Mouse (Mus musculus) neural tube, embryonic 10.5 days (tissue): ENCODE results near the gene Prr12.

Experiments used
- DNase-seq: peaks from one replicate; pipeline ENCODE4 v3.0.0-alpha.2; 2017; ENCODE audit warnings: low spot score; ENCODE audit errors: extremely low spot score

Gene Prr12

DNA sequence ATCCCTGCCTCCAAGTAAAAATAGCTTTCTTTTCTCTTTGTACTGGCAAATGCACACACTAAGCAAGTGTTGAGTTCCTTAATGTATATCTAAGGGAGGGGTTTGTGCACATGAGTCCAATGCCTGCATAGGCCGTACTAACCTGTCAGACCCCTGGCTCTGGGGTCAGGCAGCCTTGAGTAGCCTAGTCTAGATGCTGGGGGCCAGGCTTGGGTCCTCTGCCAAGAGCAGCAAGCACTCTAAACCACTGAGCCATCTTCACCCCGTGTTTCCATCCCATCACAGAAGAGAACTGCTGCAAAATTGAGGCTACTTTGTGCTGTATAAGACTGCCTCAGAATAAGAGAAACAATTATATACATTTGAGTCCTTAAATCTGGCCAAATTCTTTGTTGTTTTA is 25.1 kb upstream of the Prr12 start:
- no peak for DNase-seq

GRCm38 (mm10) chr7:45077322-45077721 is 24.6 kb upstream of the Prr12 start:
- DNase-seq = no peak

GRCm38 (mm10) chr7:45076501-45076900 is 23.8 kb upstream of the Prr12 start:
- no peak for DNase-seq

DNA sequence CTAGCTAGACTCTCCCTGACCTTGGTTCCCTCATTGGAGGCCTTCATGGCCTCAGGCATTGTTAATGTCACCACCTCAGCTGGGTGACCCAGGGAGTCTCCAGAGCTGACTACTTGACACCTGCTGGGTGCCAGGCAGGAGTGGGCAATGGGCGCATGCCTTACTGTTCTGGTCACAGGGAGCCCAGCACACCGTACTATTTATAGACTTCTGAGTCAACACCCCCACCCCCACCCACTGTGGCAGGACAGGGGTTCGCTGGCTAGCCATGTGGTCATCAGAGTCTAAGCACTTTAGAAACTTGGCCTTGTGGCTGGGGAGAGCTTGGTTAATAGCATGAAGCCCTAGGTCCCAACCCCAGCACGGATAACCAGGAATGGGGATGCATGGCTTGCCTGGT is 22.7 kb upstream of the Prr12 start:
- no peak for DNase-seq

- DNase-seq = no peak
These were observed 21.3 kb upstream of the Prr12 start for GRCm38 (mm10) chr7:45073949-45074348.

GRCm38 (mm10) chr7:45073171-45073707 is 20.6 kb upstream of the Prr12 start:
- no peak for DNase-seq

DNA sequence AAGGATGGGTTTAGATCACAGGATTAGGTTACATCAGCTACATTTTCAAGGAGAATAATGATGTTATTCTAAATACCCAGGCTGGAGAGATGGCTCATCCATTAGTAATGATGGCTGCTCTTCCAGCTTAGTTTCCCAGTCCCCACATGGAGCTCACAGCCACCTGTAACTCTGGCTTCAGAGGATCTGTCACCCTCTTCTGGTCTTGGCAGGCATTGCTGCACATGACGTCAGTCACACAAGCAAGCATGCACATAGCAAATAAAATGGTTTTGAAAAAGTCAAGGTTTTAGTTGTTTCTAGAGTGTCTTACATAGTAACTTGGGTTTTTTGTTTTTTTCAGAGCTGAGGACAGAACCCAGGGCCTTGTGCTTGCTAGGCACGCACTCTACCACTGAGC is 19.5 kb upstream of the Prr12 start:
- no peak for DNase-seq

GRCm38 (mm10) chr7:45069671-45070070 is 17.0 kb upstream of the Prr12 start:
- DNase-seq = no peak

- DNase-seq = peak; percentile 52
These were observed 15.3 kb upstream of the Prr12 start for GRCm38 (mm10) chr7:45068000-45068318.

DNA sequence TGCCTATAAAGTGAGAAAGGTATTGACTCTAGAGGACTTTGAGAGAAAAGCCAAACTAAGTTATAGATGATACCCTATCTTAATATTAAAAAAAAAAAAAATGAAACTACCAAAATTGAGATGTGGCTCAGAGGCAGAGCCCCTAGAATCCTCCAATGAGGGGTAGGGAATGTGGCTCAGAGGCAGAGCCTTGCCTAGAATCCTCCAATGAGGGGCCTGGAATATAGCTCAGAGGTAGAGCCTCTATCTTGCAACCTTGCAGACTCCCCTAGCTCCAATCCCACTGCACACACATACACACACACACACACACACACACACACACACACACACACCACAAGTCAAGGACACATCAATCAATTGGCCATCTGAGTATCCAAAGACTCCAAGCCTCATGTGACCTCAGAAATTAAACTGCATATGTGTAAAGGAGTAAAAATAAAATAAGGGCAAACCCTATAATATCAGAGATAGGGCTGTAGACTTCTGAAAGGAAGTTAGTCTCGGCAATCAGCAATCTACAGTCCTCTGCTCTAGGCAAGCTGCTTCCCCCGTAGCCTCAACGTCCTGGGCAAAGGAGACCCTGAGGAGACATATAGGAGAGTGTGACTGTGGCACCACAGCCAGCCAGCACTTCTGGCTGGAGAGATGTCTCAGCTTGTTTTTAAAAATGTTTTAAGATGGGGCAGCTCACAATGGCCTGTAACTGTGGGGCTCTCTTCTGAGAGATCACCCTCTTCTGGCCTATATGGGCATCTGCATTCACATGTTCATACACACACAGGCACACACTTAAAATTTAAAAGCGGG is 14.7 kb upstream of the Prr12 start:
- DNase-seq = no peak

GRCm38 (mm10) chr7:45062239-45062835 is 9.7 kb upstream of the Prr12 start, which contains the start of the genes Nosip and Prrg2:
TSS of gene Nosip (plus strand) at chr7:45062429.
TSS of gene Prrg2 (minus strand) at chr7:45062677.
- peak; percentile 97 for DNase-seq

DNA sequence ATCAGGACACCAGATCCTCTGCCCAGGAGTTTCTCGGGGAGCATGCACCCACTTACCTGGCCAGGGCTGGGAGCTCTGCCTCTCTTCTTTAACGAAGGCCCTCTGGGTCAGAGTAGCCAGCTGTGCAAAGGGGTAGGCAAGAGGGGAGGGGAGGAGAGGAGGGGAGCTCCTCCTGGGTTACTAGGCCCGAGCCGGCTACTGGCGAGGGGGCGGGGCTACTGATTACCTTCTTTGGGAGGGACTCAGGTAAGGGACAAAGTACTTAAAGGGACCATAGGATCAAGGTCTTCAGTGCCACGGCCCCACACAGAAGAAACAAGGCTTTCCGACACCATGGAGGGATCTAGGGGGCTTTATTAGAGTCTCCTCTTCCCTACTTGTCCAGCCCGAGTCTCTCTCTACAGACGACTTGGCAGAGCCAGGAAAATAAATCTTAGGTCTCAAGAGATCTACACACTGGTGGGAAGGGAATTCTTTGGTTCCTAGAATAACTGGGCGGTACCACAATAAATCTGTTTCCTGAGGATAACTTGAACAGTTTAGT is 8.9 kb upstream of the Prr12 start:
- DNase-seq = no peak

GRCm38 (mm10) chr7:45060632-45061122 is 8.0 kb upstream of the Prr12 start:
- DNase-seq = no peak

DNA sequence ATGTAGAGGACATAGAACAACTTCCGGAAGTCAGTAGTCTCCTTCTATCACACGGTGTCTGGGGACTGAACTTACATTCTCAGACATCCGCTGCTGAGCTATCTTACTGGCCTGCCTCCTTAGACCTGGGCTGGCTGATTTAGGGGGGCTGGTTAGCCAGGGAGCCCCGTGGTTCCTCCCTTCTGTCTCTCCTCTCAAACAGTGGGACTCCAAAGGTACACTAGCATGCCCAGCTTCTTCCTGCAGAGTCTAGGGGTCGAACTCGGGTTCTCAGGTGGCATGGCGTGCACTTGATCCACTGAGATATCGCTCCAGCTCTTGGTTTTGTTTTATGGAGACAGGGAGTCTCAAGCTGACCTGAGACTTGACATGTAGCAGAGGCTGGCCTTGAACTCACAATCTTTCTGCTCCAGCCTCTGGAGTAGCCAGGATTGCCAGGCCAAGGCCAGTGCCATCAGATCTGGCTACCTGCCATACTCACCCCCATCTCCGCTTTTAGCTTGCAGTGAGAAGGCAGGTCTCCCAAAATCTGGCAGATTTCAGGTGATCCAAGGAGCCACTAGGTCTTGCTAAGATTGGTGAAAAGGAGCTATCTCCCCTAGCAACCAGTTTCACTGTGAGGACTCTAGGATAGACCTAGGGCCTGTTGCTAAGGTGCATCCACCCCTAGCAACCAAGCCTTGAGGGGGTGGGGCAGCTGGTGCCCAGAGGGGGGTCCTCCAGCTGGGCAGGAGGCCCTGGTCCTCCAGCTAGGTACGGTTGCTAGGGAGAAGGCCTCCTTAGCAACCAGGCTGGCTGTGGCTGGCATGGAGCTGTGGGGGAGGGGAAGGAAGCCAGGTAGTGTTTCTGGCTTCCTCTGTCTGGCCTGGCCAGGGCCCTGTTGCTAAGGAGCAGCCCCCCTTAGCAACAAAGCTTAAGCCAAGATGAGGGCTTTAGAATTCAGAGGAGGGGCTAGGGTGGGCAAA is 6.2 kb upstream of the Prr12 start:
- DNase-seq = no peak

DNA sequence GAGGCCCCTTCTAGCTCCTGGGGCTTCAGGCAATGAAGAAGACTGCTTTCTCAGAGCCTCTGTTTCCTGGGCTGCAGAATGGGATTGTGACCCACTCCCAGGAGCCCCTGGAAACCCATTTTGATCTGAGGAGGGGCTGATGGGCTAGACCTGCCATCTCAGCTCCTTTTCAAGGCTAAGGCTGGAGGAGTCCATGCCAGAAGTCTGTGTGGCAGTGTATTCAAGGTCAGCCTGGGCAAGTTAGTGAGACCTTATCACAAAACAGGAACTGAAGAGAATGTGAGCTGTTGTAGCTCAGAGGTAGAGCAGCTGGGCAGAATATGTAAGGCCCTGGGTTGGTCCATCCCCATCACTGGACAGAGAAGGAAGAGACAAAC is 4.3 kb upstream of the Prr12 start:
- DNase-seq = no peak

- DNase-seq = no peak
These were observed 3.8 kb upstream of the Prr12 start for GRCm38 (mm10) chr7:45056329-45056971.

DNA sequence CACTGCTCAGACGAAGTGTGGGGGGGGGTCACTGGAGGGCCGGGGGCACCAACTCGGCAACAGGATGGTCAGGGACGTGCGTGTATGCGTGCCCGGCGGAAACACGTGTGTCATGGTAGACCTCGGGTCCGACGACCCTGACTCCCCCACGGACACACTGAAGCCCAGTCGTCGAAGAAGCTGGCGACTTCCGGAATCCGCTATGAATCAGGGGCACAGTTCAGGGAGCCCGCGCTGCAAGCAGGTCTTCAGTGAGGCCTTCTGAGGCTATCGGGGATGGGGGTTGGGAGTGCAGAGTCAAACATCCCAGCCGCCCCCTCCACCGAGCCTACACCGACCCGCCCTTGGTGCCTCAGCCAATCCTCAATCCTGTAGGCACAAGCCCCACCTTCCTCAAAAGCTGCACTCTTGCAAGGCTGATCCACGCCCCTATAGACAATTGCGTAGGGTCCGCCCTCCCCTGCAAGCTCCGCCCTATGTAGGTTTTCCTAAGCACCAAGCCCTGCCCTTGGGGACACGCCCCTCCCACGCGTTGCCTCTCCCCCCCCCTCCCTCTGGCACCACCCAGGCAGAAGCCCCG is 1.3 kb upstream of the Prr12 start:
- DNase-seq = peak; percentile 91

DNA sequence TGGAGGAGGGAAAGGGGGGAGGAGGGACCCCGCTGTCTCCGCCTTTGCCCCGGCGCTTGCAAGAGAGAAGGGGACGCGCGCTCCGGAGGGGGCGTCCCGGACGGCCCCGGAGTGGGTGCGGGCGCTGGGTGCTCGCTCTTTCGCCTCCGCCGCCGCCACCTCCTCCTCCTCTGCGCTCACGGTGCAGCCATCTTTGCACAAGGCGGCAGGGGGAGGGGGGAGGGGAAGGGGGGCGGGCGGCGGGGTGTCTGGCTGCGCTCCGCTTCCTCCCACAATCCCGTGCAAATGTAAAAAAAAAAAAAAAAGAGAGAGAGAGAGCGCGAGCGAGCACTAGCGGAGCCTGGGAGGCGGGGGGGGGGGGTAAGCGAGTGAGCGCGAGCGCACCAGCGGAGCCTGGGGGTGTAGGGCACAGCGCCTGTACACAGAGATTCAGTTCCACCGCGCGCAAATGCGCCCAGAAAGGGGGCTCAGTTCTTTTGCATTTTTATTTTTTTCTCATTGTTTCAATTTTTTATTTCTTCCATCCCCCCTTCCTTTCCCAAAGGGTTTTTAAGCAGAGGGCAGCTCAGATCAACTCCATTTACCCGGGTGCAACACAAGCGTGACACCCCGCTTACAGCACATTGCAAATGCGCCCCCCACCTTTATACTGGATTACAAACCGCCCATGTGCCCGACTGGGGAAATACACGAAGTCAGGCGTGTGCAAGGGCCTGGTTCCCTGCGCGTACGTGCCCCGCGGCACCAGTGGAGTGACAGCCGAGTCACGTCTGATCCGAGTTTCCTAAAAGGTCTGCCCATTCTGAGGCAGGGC is 643 bp upstream of the Prr12 start:
- peak; percentile 85 for DNase-seq

- DNase-seq = no peak
These were observed 360 bp downstream of the Prr12 start for GRCm38 (mm10) chr7:45052181-45052861.
